Mouse (Mus musculus) olfactory bulb, adult 2 months (tissue): ENCODE results near the gene Dab2ip.

Experiments
- CTCF ChIP-seq: fragments of 200-500 bp; IDR thresholded peaks from 2 replicates; pipeline ENCODE4 v1.5.1; 2012; ENCODE audit warnings: low read depth, mild to moderate bottlenecking, low read length, moderate library complexity; ENCODE audit not compliant: insufficient read depth
- POLR2A ChIP-seq: fragments of 200-500 bp; IDR thresholded peaks from 2 replicates; pipeline ENCODE4 v1.6.1; 2012; ENCODE audit warnings: mild to moderate bottlenecking, low read depth, low read length, moderate library complexity; ENCODE audit not compliant: insufficient read depth

DNA sequence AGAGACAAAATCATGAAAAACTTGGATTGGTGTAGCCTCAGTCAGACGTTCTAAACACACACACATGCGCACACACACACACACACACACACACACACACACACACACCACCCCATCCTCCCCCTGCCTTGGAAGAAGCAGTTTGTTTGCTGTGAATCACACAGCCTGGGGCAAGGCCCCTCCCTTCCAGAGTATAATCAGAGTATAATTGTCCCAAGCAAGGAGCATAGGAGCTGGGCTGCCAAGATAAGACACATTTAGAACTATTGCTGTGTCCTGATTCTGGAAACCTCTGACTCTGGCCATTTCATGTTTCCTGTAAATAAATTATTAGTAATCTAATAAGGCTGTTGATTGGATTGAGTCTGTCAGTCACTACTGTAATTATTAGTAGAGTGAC lies 29.0 kb upstream of the Dab2ip start:
- no peak for TF ChIP-seq POLR2A
- TF ChIP-seq CTCF = no peak
